Mouse (Mus musculus) layer of hippocampus, postnatal 10 days (tissue): ENCODE results near the gene Tfap2a. TPM values are rescaled to one million over a fixed set of nuclear protein-coding genes. Genes with fewer than 3 reads are reported as not detected.
A peak's percentile ranks its signal among the peaks of the same experiment; 100 is the strongest.

ENCODE experiments used
- DNase-seq, 2 experiments: peaks; one replicate each; pipeline ENCODE4 v3.0.0; 2021; ENCODE audit warnings: low spot score in 2 of 2
- long read RNA-seq: library from polyadenylated mRNA; stranded (forward); transcript quantifications from one replicate; pipeline ENCODE4 v2.0.0, GENCODE M21; 2023
- total RNA-seq, 2 experiments: library from RNA; stranded (reverse); gene quantifications; 2 replicates each; pipeline ENCODE4 v1.2.3; 2021

Tfap2a gene
- total RNA-seq = under 1 TPM; 0.38 to 0.48 TPM
- long read RNA-seq, partial matches to known transcripts = 0 of 1 reads
- long read RNA-seq, other reads (novel, unspliced or antisense) = 1 of 1 reads

GRCm38 (mm10) chr13:40738196-40738880 is at the start of gene Tfap2a:
TSS of gene Tfap2a (minus strand) at chr13:40738376.
- no peak for DNase-seq

- DNase-seq = peak in 1 of 2 experiments; percentile 12
Measured at GRCm38 (mm10) chr13:40784202-40784771, 46.1 kb upstream of the Tfap2a start.

GRCm38 (mm10) chr13:40757995-40758394 is 19.8 kb upstream of the Tfap2a start:
- no peak for DNase-seq

GRCm38 (mm10) chr13:40756356-40756755 is 18.2 kb upstream of the Tfap2a start:
- DNase-seq = no peak

GRCm38 (mm10) chr13:40754091-40754490 is 15.9 kb upstream of the Tfap2a start:
- no peak for DNase-seq

- DNase-seq = no peak
Measured at GRCm38 (mm10) chr13:40751889-40752288, 13.7 kb upstream of the Tfap2a start.

GRCm38 (mm10) chr13:40749603-40749905 is 11.4 kb upstream of the Tfap2a start:
- no peak for DNase-seq

GRCm38 (mm10) chr13:40748785-40749602 is 10.8 kb upstream of the Tfap2a start:
- DNase-seq = no peak

GRCm38 (mm10) chr13:40744111-40744805 is 6.1 kb upstream of the Tfap2a start:
- DNase-seq = no peak

GRCm38 (mm10) chr13:40743221-40743620 is 5.0 kb upstream of the Tfap2a start:
- DNase-seq = no peak

GRCm38 (mm10) chr13:40741841-40742550 is 3.8 kb upstream of the Tfap2a start:
- no peak for DNase-seq

GRCm38 (mm10) chr13:40741436-40741835 is 3.3 kb upstream of the Tfap2a start:
- DNase-seq = peak in 1 of 2 experiments; percentile 6

- peak in 1 of 2 experiments; percentile 8 for DNase-seq
Measured at GRCm38 (mm10) chr13:40740727-40741360, 2.7 kb upstream of the Tfap2a start.

- DNase-seq = peak in 1 of 2 experiments; percentile 7
Measured at GRCm38 (mm10) chr13:40739901-40740300, 1.7 kb upstream of the Tfap2a start.

GRCm38 (mm10) chr13:40739121-40739650 is 1.0 kb upstream of the Tfap2a start:
- DNase-seq = no peak

GRCm38 (mm10) chr13:40737761-40738160 is 415 bp downstream of the Tfap2a start:
- DNase-seq = no peak

GRCm38 (mm10) chr13:40737099-40737498 is 1.1 kb downstream of the Tfap2a start:
- DNase-seq = no peak

GRCm38 (mm10) chr13:40736107-40736780 is 1.9 kb downstream of the Tfap2a start:
- DNase-seq = no peak

GRCm38 (mm10) chr13:40735416-40736106 is 2.6 kb downstream of the Tfap2a start:
- DNase-seq = no peak
